Mouse (Mus musculus): ENCODE data around the gene Vkorc1l1.

DNA sequence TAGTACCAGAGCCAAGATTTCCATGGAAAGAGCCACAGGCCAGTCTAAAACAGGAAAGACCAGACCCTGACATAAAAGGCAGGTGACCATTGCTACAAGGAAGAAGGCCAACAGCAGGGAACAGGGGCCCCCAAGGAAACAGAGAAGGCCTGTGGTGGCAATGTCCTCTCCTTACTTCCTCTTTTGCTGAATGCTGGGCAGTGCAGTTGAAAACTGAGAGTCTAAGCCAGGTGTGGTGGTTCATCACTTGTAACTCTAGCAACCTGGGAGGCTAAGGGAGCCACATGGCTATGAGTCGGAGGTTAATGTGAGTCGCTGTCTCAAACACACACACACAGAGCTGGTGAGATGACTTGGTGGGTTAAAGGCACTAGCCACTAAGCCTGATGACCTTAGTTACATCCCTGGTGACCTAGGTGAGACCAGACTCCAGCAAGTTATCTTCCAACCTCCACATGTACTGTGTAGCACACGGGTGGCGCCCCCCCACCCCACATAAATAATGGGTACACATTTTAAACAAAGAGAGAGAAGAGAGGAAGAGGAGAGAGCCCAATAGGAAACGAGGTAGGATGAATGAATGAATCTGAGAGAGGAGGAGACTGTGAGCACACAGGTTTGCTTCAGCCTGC, 59.7 kb downstream of the Vkorc1l1 start:
- TF ChIP-seq CTCF (IDR thresholded peaks at IDR 0.05; ENCODE audit: extremely low read depth, insufficient read depth, insufficient read length, insufficient replicate concordance) (no peak), POLR2A (IDR thresholded peaks at IDR 0.05; ENCODE audit: low read depth, low read length) (no peak)
